Mouse (Mus musculus) liver, adult 2 months (tissue): ENCODE results near the gene Fat3. TPM values are rescaled to one million over a fixed set of nuclear protein-coding genes. Genes with fewer than 3 reads are reported as not detected.

Experiments used
- DNase-seq: peaks from one replicate; pipeline ENCODE4 v3.0.0-alpha.2; 2011; ENCODE audit warnings: low read depth, low spot score; ENCODE audit errors: extremely low read depth
- H3K27ac ChIP-seq: fragments of 200-500 bp; replicated peaks from 2 replicates; pipeline ENCODE4 v1.5.1; 2012; ENCODE audit warnings: low read depth, mild to moderate bottlenecking, control low read depth, inconsistent platforms, low read length; ENCODE audit not compliant: insufficient read depth
- H3K27me3 ChIP-seq: fragments of 200-500 bp; 2 replicates; pipeline ENCODE4 v1.6.1; 2012; ENCODE audit warnings: mild to moderate bottlenecking, moderate library complexity, low read length, inconsistent platforms; ENCODE audit not compliant: control insufficient read depth, insufficient read depth
- H3K36me3 ChIP-seq: fragments of 200-500 bp; 2 replicates; pipeline ENCODE4 v1.6.1; 2012; ENCODE audit warnings: low read length, inconsistent platforms; ENCODE audit not compliant: control insufficient read depth, insufficient read depth
- H3K4me1 ChIP-seq: fragments of 200-500 bp; 2 replicates; pipeline ENCODE4 v1.6.1; 2011; ENCODE audit warnings: low read length; ENCODE audit not compliant: control insufficient read depth, insufficient read depth
- H3K4me3 ChIP-seq: fragments of 200-500 bp; 2 replicates; pipeline ENCODE4 v1.5.1; 2011; ENCODE audit warnings: low read depth, mild to moderate bottlenecking, control low read depth, low read length, moderate library complexity; ENCODE audit not compliant: insufficient read depth
- H3K79me2 ChIP-seq: fragments of 200-500 bp; 2 replicates; pipeline ENCODE4 v1.6.1; 2012; ENCODE audit warnings: inconsistent platforms, mild to moderate bottlenecking, low read length, moderate library complexity; ENCODE audit not compliant: control insufficient read depth, insufficient read depth
- H3K9ac ChIP-seq: fragments of 200-500 bp; 2 replicates; pipeline ENCODE4 v1.6.1; 2012; ENCODE audit warnings: low read depth, mild to moderate bottlenecking, control low read depth, inconsistent platforms, low read length
- CTCF ChIP-seq: fragments of 200-500 bp; IDR thresholded peaks from 2 replicates; pipeline ENCODE4 v1.5.1; 2011; ENCODE audit warnings: low read depth, low read length, control low read depth
- POLR2A ChIP-seq: fragments of 200-500 bp; IDR thresholded peaks from 2 replicates; pipeline ENCODE4 v1.6.1; 2011; ENCODE audit warnings: low read length, control low read depth; ENCODE audit not compliant: insufficient read depth; ENCODE audit errors: extremely low read depth
- WGBS: fragments of 180-500 bp; shearing (Covaris S2); methylation state at CpG from one replicate; pipeline ENCODE4 v1.1.7; 2018; 5-methylcytosine and 5-hydroxymethylcytosine counted together
- polyA plus RNA-seq: library from polyadenylated mRNA; depleted of rRNA; stranded (reverse); fragments of >200 nt; gene quantifications from 2 replicates; pipeline ENCODE4 v1.2.3, GENCODE M21; 2012
- total RNA-seq: library from RNA; depleted of rRNA; stranded (reverse); fragments of >200 nt; gene quantifications from 2 replicates; pipeline ENCODE4 v1.2.3, GENCODE M21; 2014

The Fat3 gene
- total and polyA plus RNA-seq, 2 experiments = 0.09 TPM; not detected in 1

DNA sequence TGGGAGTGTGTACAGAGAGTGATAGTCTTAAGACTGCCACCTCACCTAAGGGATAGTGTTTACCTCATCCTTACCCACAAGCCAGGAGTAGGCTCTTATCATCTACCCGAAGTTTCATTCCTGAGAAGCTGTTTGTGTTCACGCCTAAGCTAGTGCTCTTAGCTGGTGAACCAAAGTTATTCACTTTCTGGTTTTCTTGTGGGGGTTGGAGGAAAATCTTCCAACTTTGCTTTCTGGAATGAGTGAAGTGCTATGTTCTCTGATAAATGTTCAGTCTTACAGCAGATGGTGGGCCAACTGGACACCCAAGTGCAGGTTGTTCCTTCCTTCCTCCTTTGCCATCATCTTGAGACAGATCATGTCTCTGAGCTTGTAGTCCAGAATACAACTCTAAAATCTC lies 402.5 kb downstream of the Fat3 start:
- DNase-seq = no peak
- Histone ChIP-seq H3K9ac (no peak overlapping the region), H3K4me1 (no peaks in the 10 kb centered on the region), H3K79me2 (no peaks in the 10 kb centered on the region), H3K27me3 (no peaks in the 10 kb centered on the region), H3K36me3 (no peaks in the 10 kb centered on the region), H3K27ac (no peak overlapping the region), H3K4me3 (no peak overlapping the region)
- no peak for TF ChIP-seq CTCF
- TF ChIP-seq POLR2A = no peak
- 67% methylated on average over 2 of the region's 2 CpGs for WGBS

DNA sequence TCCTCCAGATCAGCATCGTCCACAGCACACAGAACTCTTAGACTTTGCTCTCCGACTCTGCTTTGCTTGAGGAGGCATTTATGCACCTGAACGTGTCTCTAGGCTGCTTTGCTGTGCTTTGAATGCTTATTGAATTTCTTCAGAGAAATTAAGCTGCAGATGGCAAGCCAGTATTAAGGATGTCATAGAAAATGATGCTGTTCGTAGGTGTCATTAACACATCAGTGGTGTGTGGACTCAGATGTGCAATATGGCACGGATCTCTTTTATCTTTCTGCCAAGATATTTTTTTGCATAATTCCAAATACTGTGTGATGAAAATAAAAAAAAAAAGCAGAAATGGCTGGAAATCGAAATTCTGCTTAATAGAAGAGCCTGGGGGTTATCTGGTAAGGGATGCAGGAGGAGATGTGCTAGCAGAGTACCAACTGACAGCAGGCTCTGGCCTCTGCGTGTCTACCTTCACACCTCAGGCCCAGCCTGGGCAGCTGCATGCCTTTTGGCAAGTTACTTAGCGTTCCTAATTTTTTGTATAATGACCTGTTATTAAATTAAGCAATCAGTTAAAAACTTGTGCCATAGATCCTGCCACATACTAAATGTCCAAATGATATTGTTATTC lies 407.9 kb downstream of the Fat3 start:
- Histone ChIP-seq H3K36me3 (no peaks in the 10 kb centered on the region), H3K27ac (no peak overlapping the region), H3K27me3 (no peaks in the 10 kb centered on the region; the same call in 1 of the 2 replicates), H3K4me1 (no peaks in the 10 kb centered on the region), H3K79me2 (no peaks in the 10 kb centered on the region), H3K9ac (no peak overlapping the region), H3K4me3 (no peak overlapping the region)
- TF ChIP-seq CTCF (no peak), POLR2A (no peak)
- DNase-seq = no peak
- 77% methylated on average over 8 of the region's 8 CpGs for WGBS

DNA sequence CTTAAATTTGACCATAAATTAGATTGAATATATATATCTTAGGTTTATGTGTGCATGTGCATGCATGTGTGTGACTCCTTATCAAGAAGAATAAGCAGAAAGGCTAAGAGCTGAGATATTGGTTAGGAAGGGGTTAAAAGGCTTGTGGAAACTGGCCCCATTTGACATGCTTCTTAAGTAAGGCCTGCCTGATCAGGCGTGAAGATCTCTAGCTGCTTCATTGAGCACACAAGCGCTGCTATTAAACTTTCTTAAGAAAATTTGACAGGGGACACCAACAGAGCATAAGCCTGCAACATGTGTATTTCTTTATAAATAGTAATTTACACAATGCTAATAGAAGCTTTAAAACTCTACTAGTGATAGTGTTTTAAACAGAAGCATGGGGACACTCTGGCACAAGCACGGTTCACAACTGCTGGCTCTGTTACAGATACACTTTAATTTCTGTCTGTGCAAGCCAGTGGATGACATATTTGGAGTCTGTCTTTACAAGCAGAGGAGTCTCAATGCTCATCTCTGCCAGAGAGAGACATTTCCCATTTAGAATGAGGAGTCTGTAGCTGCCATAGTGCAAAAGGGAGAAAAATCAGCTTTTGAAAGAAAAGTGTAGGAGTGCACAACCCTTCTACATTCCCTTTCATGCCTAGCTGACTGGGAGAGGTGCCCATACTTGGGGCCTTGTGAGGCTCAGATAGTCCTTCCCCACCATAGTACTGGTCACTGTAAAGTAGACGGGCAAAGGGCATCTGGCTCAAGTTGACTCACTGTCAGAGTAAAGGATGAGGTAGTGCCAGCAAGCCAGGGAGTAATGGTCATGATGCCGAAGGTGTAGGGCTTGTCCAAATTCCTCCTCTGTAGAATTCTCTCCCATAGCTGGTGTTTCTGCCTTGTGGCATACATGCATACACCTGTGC lies 408.8 kb downstream of the Fat3 start:
- H3K36me3 ChIP-seq = no peaks in the 10 kb centered on the region
- DNase-seq = no peak
- H3K4me1 ChIP-seq = no peaks in the 10 kb centered on the region
- TF ChIP-seq POLR2A = no peak
- no peak for TF ChIP-seq CTCF
- no peak overlapping the region for H3K4me3 ChIP-seq
- H3K9ac ChIP-seq = no peak overlapping the region
- 70% methylated on average over 5 of the region's 5 CpGs for WGBS
- H3K27ac ChIP-seq = no peak overlapping the region
- H3K79me2 ChIP-seq = no peaks in the 10 kb centered on the region
- no peaks in the 10 kb centered on the region; the same call in 1 of the 2 replicates for H3K27me3 ChIP-seq

DNA sequence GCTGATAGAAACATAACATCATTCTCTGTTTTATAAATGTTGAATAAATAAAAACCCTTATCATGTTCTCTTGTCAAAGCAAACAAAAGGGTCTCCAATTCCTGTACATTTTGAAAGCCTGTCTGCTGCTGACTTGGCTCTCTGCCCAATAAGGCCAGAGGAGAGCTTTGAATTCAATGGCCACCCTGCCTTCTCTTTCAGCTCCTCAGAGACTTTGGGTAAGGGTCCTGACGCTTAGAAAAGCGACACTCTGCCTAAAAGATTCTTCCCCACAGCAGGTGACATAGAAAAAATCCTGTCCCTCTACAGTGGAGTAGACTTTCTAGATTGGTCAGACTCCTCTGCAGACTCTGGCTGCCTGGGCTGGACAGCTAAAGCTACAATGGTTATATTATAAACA lies 421.8 kb downstream of the Fat3 start:
- H3K4me1 ChIP-seq = no peaks in the 10 kb centered on the region
- TF ChIP-seq POLR2A (no peak), CTCF (no peak)
- H3K4me3 ChIP-seq = no peak overlapping the region
- no peak for DNase-seq
- H3K27ac ChIP-seq = no peak overlapping the region
- H3K36me3 ChIP-seq = no peaks in the 10 kb centered on the region
- no peaks in the 10 kb centered on the region for H3K27me3 ChIP-seq
- H3K79me2 ChIP-seq = no peaks in the 10 kb centered on the region
- WGBS = 64% methylated on average over 2 of the region's 2 CpGs
- no peak overlapping the region for H3K9ac ChIP-seq

DNA sequence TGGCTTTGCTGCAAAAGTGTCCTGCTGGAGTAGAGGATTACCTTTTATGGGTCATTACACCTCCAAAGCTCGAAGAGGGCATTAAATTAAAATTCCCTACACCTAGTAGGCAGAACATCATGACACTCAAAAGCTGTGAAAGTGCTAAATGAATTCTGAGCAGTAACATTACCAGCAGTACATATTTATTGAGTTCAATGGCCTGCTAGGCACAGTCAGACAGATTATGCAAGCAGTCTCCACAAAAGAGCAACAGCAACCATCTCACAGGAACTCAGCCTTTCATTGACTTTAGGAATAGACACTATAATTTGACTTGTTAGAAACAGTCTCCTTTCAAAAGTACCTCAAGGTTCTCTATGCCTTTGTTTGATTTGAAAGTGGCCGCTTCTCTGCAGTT lies 426.4 kb downstream of the Fat3 start:
- DNase-seq = no peak
- Histone ChIP-seq H3K79me2 (no peaks in the 10 kb centered on the region), H3K27ac (no peak overlapping the region), H3K36me3 (no peaks in the 10 kb centered on the region), H3K9ac (no peak overlapping the region), H3K4me1 (no peaks in the 10 kb centered on the region), H3K4me3 (no peak overlapping the region), H3K27me3 (no peaks in the 10 kb centered on the region)
- TF ChIP-seq POLR2A = no peak
- TF ChIP-seq CTCF = no peak
- WGBS = 77% methylated on average over 2 of the region's 2 CpGs

DNA sequence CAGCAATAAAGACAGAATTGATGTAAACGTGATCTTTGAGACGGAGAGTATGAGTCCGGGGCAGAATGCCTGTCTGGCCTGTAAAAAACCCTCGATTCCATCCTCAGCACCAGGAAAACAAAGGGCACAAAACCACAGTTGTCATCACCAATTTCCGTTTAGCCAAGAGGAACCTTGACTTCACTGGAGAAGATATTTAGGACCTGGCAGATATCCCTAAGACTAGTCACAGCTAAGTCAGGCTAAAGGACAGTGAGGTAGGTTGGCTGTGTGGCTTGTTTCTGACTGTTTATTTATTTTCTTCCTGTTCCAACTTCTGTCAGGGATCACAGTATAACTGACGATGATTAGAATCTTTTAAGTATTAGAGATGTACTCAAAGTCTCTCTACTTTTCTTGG lies 427.0 kb downstream of the Fat3 start:
- Histone ChIP-seq H3K27ac (no peak overlapping the region), H3K36me3 (no peaks in the 10 kb centered on the region), H3K79me2 (no peaks in the 10 kb centered on the region), H3K27me3 (no peaks in the 10 kb centered on the region), H3K9ac (no peak overlapping the region), H3K4me1 (no peaks in the 10 kb centered on the region), H3K4me3 (no peak overlapping the region)
- 70% methylated on average over 6 of the region's 6 CpGs for WGBS
- TF ChIP-seq CTCF (no peak), POLR2A (no peak)
- no peak for DNase-seq
